Mouse (Mus musculus) stomach, postnatal 0 days (tissue): ENCODE measurements around the gene Rab13.

Experiments
- CTCF ChIP-seq: IDR thresholded peaks from 2 replicates; pipeline ENCODE4 v1.5.1; 2016; ENCODE audit warnings: antibody characterized with exemption, low read depth, mild to moderate bottlenecking, moderate library complexity
- EP300 ChIP-seq: optimal IDR thresholded peaks from 2 replicates; pipeline ENCODE3; 2016; ENCODE audit warnings: antibody characterized with exemption

- no peak for TF ChIP-seq CTCF
- no peak for TF ChIP-seq EP300
Observed at GRCm38 (mm10) chr3:90197548-90197947, 15.9 kb upstream of the Rab13 start.
